Mouse (Mus musculus) CD4-positive, CD25-positive, alpha-beta regulatory T cell, adult 4 months (primary cell): ENCODE data around the gene Helz2. TPM values are rescaled to one million over a fixed set of nuclear protein-coding genes. Genes with fewer than 3 reads are reported as not detected.

Source experiments
- ATAC-seq: one replicate; pipeline ENCODE4 v1.8.0; 2017
- polyA plus RNA-seq, 2 experiments: library from polyadenylated mRNA; unstranded; fragments of 100-300 nt; shearing (Covaris generic); gene quantifications; one replicate each; pipeline ENCODE4 v1.2.1; 2017

The Helz2 gene
- polyA plus RNA-seq, 2 experiments from 2014 or later: 19.7 to 25.9 TPM

DNA sequence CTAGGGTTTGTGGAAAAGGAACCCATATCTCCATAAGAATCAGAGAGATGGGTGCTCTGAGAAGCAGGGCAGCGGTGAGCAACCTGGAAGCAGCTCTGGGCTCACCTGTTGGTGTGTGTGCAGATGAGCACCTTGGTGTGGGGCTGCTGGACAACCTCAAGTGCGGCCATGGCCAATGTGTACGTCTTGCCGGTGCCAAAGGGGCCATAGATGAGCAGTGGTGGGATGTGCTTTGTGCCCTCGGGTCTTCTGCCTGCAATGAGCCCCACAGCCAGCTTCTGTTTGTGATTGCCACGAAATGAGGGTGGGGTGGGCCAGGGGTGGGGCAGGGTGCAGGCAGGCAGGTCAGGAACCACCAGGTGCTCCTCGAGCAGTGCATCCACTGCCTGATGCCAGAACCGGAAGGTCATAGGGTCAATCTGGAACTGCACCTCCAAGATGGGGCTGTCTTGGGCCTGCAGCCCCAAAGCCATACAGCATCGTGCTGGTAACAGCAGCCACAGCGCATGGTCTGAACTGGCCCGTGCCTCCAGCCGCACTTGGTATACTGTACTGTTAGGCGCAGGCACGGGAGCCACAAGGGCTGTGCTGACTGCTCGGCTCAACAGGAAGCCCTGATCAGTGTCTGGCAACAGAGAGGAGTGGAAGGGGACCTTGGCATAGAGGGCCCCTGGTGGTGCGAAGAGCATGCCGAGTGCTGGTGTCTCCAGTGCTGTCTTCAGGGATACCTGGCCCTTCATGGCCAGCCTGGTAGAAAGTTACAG is 4.4 kb downstream of the Helz2 start:
- no peak for ATAC-seq

DNA sequence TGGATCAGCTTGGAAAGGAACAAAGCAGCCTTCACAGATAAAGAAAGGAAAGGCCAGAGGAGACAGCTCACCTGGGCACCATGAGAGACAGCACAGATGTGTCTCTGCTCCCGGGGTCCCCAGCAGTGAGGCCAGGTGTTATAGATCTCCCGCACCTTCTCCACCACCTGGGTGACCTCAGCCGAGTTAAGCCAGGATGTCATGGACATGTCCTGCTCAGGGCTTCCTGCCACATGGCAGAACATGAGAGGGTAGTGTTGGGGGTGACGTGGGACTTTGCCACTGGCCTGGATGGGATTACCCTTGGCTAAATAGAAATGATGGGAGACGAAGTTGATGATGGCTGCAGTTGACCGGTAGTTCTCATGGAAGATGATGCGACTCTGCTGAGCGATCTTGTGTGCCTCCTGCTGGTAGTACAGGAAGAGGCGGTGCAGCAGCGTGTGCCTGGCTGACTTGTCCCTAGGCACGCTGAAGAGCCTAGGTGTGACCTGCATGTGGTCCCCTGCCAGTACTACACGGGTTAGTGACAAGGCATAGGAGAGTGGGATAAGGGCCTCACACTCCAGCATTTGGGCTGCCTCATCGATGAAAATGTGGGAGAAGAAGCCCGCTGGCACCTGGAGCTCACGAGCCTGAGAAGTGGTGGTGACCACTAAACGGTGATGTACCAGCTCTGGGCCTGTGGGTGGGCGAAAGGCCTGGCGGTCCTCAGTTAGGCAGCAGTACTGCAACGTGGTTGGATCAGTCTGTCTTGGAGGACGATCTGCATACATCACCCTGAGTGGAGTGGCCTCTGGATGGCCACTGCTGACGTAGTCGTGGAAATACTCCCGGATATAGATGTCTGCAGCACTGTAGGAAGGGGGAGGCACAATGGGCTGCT is 5.9 kb downstream of the Helz2 start:
- no peak for ATAC-seq

DNA sequence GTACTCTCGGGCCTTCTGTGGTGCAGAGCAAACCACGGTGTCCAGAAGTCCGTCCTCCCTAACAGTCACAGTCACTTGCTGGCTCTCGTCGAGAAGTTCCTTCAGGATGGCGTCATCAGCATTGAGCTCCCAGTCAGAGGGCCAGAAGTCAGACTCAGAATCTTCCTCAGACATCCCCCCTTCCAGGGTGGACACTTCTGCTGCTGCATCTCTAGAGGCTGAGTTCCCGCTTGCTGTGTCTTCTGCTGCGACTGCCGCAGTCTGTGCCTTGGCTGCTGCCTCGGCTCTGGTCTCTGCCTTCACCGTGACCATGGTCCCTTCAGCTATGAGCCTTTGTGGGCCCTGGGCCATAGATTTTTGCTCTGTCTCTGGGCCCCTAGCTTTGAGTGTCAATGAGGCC is 7.1 kb downstream of the Helz2 start:
- no peak for ATAC-seq

DNA sequence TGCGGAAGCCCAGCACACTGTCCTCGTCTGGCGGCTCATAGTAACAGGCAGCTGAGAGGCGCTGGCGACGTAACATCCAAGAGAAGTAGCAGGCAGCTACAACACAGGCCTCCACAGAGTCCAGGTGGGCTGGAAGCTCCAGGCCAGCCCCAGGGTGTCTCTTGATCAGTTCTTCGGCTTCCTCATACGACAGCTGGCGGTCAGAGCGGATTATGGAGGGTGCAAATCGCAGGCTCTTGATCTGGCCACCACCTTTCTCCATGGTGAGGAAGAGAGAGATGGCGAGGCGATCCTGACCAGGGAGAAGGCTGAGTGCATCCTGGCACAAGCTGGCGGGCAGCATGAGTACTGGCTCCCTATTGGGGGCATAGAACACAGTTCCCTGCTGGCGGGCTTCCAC is 8.4 kb downstream of the Helz2 start:
- no peak for ATAC-seq

DNA sequence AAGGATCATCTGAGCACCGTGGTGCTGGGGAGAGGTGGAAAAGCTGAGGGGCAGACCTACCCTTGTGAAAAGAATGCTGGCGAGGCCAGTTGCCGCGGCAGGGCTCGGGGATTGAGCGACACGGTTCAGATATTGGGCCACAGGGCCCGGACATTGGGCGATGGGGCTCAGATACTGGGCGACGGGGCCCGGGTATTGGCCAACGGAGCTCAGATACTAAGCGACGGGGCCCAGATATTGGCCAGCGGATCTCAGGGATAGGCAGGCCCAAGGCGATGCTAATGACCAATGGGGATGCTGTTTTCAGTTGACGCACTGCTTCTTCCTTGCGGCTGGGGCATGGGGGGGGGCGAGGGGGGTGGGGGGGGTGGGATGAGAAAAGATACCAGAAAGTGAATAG is 10.7 kb downstream of the Helz2 start:
- ATAC-seq: no peak

DNA sequence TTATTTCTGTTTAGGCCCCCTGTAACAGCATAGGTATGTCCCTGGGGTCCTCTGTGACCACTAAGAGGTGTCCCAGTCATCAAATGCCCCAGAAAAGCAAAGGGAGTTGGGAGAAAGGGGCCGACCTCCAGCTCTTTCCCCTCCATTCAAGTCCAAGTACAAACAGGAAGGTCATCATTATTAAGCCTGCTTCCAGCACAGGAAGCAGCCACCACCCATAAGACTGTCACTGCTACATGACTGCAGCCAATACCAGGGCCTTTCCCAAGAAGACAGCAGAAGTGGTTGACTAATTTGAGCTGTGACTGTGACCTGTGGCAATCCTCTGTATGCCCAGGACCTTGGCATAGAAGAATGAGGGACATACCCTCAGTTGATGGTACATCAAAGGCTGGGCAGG is 13.5 kb downstream of the Helz2 start:
- ATAC-seq: no peak

DNA sequence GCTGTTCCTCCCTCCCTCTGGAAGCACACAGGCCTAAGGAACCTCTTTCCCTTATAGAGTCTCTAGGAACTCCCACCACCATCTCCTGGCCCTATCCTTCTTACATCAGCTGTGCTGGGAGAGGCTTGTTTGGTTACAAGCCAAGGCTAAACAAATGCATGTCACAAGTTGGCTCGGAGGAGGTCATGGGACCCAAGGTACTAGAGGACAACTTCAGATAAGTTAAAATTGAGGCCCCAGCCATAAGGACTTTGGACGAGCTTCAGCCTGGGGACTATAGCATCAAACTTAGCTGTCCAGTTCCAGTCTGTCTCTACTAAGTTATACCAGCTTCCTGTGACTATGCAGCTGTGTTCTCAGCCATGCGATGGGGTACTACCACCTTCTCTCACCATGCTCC is 14.7 kb downstream of the Helz2 start:
- ATAC-seq: no peak

DNA sequence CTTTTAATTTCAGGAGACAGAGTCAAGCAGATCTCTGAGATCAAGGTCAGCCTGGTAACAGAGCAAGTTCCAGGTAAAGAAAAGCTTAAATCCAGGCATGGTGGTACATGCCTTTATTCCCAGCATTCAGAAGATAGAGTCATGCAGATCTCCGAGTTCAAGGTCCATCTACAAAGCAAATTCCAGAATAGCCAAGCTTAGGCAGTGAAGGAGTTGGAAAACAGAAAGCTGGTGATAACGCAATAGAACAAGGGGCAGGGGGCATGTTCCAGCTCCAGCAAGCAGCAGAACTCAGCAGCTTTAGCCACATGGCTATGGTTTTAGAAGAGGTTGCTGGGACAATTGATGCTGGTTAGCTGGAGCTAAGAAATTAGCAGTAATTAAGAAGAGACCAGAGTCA is 16.8 kb downstream of the Helz2 start:
- ATAC-seq: no peak

DNA sequence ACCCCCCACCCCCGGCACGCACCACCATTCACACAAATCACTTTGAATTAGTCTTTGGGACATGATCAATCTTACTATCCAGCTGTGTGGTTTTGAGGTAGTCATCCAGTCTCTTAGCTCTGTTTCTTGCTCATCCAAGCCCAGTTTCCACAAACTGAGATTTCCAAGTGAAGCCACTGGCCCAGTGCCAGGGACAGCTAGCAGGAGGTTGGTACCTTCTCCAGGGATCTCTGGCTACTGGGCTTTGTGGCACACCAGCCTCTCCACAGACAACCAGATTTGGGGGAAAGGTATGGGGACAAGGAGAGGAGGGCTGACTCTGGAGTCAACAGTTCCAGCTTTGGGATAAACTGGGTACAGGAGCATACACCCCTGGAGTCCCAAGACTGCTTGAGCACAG is 21.5 kb downstream of the Helz2 start:
- no peak for ATAC-seq

DNA sequence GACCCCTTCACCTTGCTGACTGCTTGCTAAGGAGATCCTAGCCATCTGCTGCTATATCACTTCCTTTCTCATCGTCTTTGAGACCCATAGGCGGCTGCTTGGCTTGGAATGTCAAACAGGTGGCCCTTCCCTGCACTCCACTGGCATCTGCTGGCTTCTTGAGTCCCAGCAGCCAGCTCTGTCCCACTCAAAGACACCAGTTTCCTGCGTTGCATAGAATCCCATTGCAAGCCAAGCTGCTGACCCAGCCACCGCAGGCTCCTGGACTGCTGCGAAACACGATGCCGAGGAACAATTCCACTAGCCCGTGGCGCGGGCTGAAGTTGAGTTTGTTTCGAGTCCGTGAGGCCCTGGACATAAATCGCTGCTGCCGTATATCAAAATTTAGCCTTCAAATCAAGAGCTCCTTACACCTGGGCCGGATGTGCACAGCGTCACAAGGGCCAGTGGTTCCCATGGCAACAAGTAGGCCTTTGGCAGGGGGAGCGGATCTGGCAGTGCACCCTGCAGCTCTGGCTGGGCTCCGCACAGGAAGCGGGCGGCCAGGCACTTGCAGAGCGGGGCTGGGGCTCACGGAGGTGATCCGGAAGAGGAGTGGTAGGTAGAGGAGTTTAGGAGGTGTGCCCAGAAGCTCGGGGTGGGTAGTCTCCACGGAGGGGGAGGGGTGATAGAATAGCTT is 22.1 kb downstream of the Helz2 start, which contains the start of gene Fndc11:
TSS of gene Fndc11 (plus strand) at position 476 of the 679 bp plus-strand sequence.
- peak; percentile 99 for ATAC-seq

DNA sequence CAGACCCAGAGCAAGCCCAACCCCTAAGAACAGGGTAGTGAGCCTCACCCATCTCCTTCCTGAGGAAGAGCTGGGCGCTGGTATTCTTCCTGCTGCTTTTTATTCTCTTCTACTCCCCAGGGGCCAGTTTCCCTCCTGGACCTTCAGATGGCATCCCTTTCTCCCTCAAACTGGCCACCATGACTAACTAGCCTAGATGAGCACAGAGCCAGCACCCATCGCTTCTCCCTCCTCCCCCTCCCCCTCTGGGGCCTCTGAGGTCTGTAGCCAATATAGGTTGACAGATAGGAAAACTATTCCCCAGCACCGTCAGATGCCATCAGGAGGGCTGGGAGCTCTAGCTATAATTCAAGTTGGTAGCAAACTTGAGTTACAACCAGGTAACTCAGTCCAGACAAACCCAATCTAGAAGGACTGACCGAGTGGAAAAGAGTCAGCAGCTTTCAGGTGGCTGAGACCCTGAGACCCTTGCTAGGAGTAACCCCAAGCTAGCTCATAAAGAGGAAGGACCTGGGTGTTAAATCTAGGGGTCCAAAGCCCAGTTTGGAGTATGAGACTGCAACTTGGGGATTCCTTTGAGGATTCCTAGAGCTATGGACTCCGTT is 22.8 kb downstream of the Helz2 start:
- no peak for ATAC-seq

DNA sequence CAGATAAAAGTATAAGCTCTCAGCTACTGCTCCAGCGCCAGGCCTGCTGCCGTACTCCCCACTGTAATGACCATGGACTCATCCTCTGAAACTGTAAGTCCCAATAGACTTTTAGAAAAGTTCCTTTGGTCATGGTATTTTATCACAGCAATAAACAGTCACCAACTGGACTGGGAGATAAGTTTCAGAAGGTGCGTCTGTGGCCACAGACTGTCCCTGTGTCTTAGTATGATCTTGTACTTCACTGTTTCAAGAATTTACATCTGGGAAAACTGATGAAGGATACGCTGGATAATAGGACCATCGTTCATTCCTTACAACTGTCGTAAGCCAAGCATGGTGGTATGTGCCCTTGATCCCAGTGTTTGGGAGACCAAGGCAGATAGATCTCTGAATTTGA is 25.8 kb downstream of the Helz2 start:
- no peak for ATAC-seq

DNA sequence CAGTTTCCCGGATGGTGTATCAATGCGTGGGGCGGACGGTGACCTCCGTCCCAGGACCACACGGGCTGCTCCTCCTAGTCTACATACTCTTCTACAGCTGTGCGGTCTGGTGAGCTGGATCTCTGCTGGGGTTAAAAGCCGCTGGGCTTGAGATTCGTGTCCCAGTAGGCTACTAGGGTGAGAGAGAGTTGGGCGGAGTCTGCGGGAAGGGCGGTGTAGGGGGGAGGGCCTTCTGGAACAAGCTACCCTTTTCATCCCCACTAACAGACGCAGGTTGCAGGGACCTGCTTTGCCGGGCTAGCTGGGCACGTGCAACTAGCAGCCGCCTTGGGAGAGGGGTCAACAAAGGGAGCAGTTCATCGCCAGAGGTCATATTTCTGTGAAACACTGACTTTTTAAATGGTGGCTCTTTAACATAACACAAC is 28.8 kb downstream of the Helz2 start, which contains the start of gene Srms:
TSS of gene Srms (minus strand) at position 165 of the 425 bp plus-strand sequence.
- ATAC-seq: peak; percentile 73

DNA sequence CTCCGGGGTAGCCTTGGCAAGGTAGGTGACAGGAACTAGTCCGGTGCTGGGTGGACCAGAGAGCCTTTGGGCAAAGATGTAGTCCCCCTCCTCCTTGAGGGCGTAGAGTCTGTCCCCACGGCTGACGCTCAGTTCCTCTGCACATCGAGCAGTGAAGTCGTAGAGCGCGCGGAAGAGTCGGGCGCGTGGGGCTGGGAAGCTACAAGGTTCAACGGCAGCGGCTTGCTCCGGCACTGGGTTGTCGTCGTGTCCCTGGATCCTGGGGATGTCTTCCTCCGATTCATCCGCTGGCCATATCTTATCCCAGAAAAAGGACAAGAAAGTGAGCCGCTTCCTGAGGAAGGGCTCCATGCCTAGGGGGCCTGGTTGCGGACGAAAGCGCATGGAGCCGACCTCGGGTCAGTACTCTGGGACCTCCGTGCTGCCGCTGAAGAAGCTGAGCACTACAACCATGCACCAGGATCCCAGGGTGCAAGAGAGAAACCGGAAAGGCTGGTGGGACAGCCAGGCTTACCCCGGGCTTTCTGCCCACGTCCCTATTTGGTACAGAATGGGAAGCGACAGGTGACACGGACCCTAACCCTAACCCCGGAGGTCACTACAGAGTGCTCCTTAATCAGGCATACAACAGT is 29.3 kb downstream of the Helz2 start:
- peak; percentile 56 for ATAC-seq

DNA sequence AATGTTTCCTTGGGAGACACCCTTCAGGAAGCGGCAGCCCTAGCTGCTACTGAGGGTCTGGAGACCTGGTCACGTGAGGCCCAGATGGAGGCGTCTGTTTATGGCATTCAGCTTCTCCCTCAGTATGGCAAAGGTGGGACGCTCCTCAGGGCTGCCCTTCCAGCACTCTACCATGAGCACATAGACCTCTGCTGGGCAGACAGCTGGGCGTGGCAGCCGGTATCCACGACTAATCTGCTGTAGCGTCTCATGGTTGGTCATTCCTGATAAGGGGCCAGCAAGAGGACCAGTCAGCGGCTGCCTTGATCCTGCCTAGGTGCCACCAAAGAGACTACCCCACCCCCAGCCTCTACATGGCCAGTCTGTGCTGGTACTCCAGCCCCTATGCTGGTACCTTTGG is 35.7 kb downstream of the Helz2 start:
- ATAC-seq: no peak

DNA sequence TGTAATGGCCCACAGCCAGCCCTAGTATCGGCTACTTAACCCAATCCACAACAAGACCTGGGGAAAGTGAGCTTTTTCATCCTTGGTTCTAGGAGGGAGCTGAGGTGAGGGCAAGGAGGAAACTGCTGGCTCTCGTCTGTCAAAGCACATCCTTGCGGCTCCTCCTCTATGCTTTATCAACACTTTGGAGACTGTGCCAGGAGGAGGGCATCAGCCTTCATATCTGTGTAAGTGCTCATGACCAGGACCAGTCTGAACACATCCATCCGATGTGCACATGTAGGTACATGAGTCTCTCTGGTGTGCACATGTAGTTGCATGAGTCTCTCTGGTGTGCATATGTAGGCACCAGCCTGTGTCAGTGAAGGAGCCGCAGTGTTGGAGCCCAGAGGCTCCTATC is 36.1 kb downstream of the Helz2 start:
- no peak for ATAC-seq

DNA sequence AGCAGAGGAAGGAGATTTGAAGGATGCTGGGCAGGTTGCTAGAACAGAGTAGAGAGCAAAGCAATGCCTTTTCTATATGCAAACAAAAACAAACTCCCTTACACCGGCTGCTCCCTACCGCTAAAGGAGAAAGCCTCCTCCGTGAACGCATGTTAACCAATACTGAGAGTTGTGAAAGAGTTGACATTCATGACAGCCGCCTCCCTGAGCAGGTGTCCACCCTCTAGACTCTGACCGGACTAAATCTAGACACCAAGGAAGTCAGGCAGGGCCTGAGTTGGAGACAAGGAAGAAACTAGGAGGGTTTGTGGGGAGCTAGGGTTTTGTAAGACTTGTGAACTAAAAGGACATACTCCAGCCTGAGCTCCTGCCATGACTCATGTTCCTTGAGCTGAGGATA is 38.9 kb downstream of the Helz2 start:
- ATAC-seq: no peak

DNA sequence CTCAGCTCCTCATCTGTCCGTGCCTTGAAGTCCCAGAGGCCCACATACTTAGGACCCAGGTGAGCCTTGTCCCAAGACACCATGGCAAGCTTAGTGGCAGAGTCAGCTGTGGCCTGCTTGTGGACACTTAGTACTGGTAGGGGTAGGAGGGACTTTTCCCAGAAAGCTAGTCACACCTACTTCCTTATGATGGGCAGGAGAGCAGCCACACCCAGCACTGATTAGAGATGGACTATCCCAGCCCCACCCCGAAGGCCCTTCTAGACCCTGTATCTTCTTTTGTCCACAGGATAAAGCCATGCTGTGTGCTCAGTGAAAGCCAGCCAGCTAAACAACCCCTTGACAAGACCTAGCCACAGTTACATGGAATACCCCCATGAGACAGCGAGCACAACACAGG is 39.4 kb downstream of the Helz2 start, which contains the start of gene Ptk6:
TSS of gene Ptk6 (minus strand) at position 368 of the 400 bp plus-strand sequence.
- ATAC-seq: no peak

DNA sequence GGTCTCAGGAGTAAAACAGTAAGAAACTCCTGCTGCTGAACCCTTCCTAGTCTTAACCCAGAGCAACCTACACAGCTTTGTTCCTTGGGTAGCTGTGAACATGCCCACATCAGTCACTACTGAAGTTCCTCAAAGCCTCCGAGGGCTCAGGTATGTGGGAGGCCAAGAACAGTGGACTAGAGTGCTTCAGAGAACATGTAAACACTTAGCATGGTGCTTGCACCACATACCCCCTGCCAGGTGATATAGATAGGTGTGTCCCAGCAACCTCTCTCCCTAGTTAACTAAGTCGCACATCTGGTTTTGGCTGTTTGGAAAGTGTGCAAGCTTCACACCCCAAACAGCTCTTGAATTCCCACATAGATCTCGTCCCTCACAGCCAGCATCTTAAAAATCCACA is 40.2 kb downstream of the Helz2 start:
- no peak for ATAC-seq

DNA sequence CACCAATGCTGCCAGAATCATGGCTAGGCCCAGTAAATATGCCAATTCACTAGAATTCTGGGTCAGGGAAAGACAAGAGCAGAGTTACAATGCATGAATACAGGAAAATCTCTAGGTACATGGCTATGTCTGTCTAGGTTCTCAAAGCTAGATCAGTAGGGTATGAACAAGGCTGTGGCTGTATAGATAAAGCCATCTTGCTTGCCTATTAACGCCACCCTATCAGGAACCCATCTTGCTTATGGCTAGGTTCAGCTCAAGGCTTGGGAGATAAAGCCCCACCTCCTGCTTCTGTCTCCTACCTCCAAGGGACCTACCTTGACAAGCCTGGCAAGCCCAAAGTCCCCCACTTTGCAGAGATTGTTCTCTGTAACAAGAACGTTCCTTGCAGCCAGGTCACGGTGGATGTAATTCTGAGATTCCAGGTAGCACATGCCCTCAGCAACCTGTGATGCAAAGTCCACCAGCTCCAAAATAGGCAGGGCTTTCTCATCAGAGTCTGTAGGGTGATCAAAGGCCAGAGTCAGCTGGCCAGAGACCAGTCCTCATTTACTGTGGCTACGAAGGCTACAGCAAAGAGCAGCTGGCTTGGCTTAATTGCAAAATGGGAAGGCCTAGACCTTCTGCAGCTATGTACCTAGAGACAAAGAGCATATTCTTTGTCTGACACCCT is 45.1 kb downstream of the Helz2 start:
- no peak for ATAC-seq

DNA sequence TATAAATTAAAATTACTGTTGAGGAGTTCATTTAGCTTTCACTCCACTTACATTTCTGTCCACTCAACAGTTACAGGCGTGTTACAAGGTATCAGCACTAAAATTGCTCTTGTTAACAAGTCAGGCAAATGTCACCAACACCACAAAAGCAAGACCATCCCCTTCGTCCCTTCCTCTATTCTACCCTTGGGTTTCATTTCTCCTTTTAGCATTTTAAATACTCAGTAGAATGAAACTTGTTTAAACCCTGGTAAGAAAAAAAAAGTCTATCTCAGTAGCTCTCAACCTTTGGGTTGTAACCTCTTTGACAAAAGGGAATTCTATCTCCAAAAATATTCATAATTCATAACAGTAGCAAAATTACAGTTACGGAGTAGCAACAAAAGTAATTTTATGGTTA is 48.8 kb downstream of the Helz2 start:
- ATAC-seq: no peak

DNA sequence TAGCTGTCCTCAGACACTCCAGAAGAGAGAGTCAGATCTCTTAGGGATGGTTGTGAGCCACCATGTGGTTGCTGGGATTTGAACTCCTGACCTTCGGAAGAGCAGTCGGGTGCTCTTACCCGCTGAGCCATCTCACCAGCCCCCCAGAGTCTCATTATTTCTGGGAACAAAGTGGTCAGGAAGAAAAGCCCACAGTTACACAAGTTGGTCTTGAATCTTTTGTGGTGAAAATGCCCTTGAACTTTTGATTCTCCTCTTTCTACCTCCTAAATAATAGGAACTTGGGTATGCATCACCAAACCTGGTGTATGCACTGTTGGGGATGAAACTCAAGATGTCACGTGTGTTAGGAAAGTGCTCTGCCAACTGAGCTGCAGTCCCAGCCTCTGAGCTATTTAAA is 49.9 kb downstream of the Helz2 start:
- ATAC-seq: no peak
